Mouse (Mus musculus) liver, adult 2 months (tissue): ENCODE data around the gene Wbp1.

ENCODE experiments used
- CTCF ChIP-seq: fragments of 200-500 bp; IDR thresholded peaks from 2 replicates; pipeline ENCODE4 v1.5.1; 2011; ENCODE audit warnings: low read depth, low read length, control low read depth
- POLR2A ChIP-seq: fragments of 200-500 bp; IDR thresholded peaks from 2 replicates; pipeline ENCODE4 v1.6.1; 2011; ENCODE audit warnings: low read length, control low read depth; ENCODE audit not compliant: insufficient read depth; ENCODE audit errors: extremely low read depth

DNA sequence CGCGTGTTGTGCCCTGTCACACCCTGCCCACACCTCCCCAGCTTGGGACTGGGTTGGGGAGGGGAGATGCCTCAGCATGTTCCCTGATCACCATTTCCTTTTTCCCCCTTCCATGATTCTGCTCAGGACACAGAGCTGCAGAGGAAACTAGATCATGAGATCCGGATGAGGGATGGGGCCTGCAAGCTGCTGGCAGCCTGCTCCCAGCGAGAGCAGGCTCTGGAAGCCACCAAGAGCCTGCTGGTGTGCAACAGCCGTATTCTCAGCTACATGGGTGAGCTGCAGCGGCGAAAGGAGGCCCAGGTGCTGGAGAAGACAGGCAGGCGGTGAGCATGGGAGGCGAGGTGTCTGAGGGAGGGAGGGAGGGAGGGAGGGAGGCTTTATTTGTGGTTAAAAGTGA, 24.4 kb upstream of the Wbp1 start:
- TF ChIP-seq POLR2A (no peak), CTCF (no peak)
